Mouse (Mus musculus) myocyte (in vitro differentiated cells): ENCODE data around the gene Abcc10.
A peak's percentile ranks its signal among the peaks of the same experiment; 100 is the strongest.

ENCODE experiments used
- CEBPB ChIP-seq: IDR thresholded peaks from 2 replicates; pipeline ENCODE4 v1.6.1; 2011; ENCODE audit warnings: mild to moderate bottlenecking, moderate library complexity; ENCODE audit not compliant: poor library complexity, insufficient read depth, severe bottlenecking
- E2F4 ChIP-seq: IDR thresholded peaks from one replicate; pipeline ENCODE4 v1.6.1; 2011; ENCODE audit warnings: mild to moderate bottlenecking, control low read depth, moderate library complexity; ENCODE audit not compliant: insufficient read depth
- MAX ChIP-seq: IDR thresholded peaks from one replicate; pipeline ENCODE4 v1.6.1; 2011; ENCODE audit warnings: low read depth, mild to moderate bottlenecking, control low read depth
- MYOD1 ChIP-seq, 3 experiments: IDR thresholded peaks; one replicate each; pipeline ENCODE4 v1.6.1; 2011; ENCODE audit warnings: control low read depth in 2 of 3, low read depth in 2 of 3, mild to moderate bottlenecking in 2 of 3, moderate library complexity in 1 of 3; ENCODE audit not compliant: insufficient read length in 2 of 3, control insufficient read depth in 1 of 3
- MYOG ChIP-seq, 3 experiments: IDR thresholded peaks; one replicate each; pipeline ENCODE4 v1.6.1; 2011; ENCODE audit warnings: control low read depth in 2 of 3, low read depth in 2 of 3, mild to moderate bottlenecking in 2 of 3; ENCODE audit not compliant: insufficient read length in 2 of 3, control insufficient read depth in 1 of 3, insufficient read depth in 1 of 3
- POLR2A ChIP-seq: IDR thresholded peaks from one replicate; pipeline ENCODE4 v1.6.1; 2011; ENCODE audit warnings: low read depth, mild to moderate bottlenecking, control low read depth, moderate library complexity; ENCODE audit not compliant: insufficient read length
- SRF ChIP-seq: IDR thresholded peaks from one replicate; pipeline ENCODE4 v1.6.1; 2011; ENCODE audit warnings: low read depth; ENCODE audit not compliant: control insufficient read depth, insufficient read length
- TCF12 ChIP-seq: IDR thresholded peaks from one replicate; pipeline ENCODE4 v1.6.1; 2011; ENCODE audit warnings: mild to moderate bottlenecking, control low read depth; ENCODE audit not compliant: poor library complexity, insufficient read depth, severe bottlenecking
- USF1 ChIP-seq: IDR thresholded peaks from one replicate; pipeline ENCODE4 v1.6.1; 2011; ENCODE audit warnings: low read depth, mild to moderate bottlenecking, control low read depth, moderate library complexity

GRCm38 (mm10) chr17:46258279-46259053 is 69.7 kb downstream of the Abcc10 start:
- TF ChIP-seq USF1: no peak
- peak; percentile 11 for TF ChIP-seq POLR2A
- TF ChIP-seq SRF: no peak
- TF ChIP-seq CEBPB: no peak
- TF ChIP-seq MAX: no peak
- TF ChIP-seq E2F4: no peak
- no peak for TF ChIP-seq MYOG (IDR thresholded peaks at IDR 0.05; ENCODE audit: control insufficient read depth in 1 of 3, insufficient read depth in 1 of 3, insufficient read length in 2 of 3, low read depth in 2 of 3)
- TF ChIP-seq MYOD1 (IDR thresholded peaks at IDR 0.05; ENCODE audit: control insufficient read depth in 1 of 3, insufficient read length in 2 of 3, low read depth in 2 of 3): no peak
- no peak for TF ChIP-seq TCF12
